Mouse (Mus musculus): ENCODE data around the gene Gm21913. TPM values are rescaled to one million over a fixed set of nuclear protein-coding genes. Genes with fewer than 3 reads are reported as not detected.
"Not testable (repeated sequence)": the region's sequence is repeated elsewhere in the genome, so short reads cannot be mapped to it uniquely, and the experiment has no call there.

The Gm21913 gene
- not detected in 2 replicates for polyA plus RNA-seq (2016; fragmentation: Nextera tagmentation; extraction: Ambion mirVana)

- not testable (repeated sequence) for H3K36me3 ChIP-seq (replicated peaks); H3K27ac ChIP-seq (replicated peaks); DNase-seq (ENCODE audit: low spot score); H3K27me3 ChIP-seq (replicated peaks; ENCODE audit: low read depth, poor library complexity, severe bottlenecking); H3K4me1 ChIP-seq; H3K9me3 ChIP-seq; H3K4me3 ChIP-seq
- whole genome bisulfite sequencing, result no CpG with 5 or more reads among the region's 3 CpGs
These were observed at the start of gene Gm21913 for GRCm38 (mm10) chrY:74623596-74623995. Gene Gm21913, plus strand, starts transcription at chrY:74623896.

Other genes with a start within 250 kb of the Gm21913 start
- gene Gm29110, start 153.4 kb upstream of the Gm21913 start, polyA plus RNA-seq (2016; fragmentation: Nextera tagmentation; extraction: Ambion mirVana), result not detected in 2 replicates

All from embryonic facial prominence, embryonic 10.5 days (tissue).